Mouse (Mus musculus) limb, embryonic 14.5 days (tissue): ENCODE results near the gene Vstm2a. TPM values are rescaled to one million over a fixed set of nuclear protein-coding genes. Genes with fewer than 3 reads are reported as not detected.

Source experiments
- ATAC-seq: fragments of 200-750 bp; cut with Nextera tagmentation; 2 replicates; pipeline ENCODE4 v1.8.0; 2017; ENCODE audit warnings: low read depth, moderate number of reproducible peaks, moderate TSS enrichment; ENCODE audit not compliant: low FRiP score
- DNase-seq: peaks from one replicate; pipeline ENCODE4 v3.0.0-alpha.2; 2015; ENCODE audit warnings: low spot score
- H3K27ac ChIP-seq: fragments of 300-500 bp; sonication (generic); replicated peaks from 2 replicates; pipeline ENCODE4 v1.5.1; 2014; ENCODE audit warnings: low read depth, mild to moderate bottlenecking, low read length, moderate library complexity, mixed read lengths
- H3K27me3 ChIP-seq: fragments of 300-500 bp; sonication (generic); 2 replicates; pipeline ENCODE4 v1.6.1; 2014; ENCODE audit warnings: low read length, mixed read lengths; ENCODE audit not compliant: control insufficient read depth, insufficient read depth
- H3K36me3 ChIP-seq: fragments of 300-500 bp; sonication (generic); 2 replicates; pipeline ENCODE4 v1.6.1; 2014; ENCODE audit warnings: mild to moderate bottlenecking, low read length, moderate library complexity, mixed read lengths; ENCODE audit not compliant: control insufficient read depth, insufficient read depth
- H3K4me1 ChIP-seq: fragments of 300-500 bp; sonication (generic); 2 replicates; pipeline ENCODE4 v1.6.1; 2014; ENCODE audit warnings: antibody characterized with exemption, low read length, mixed read lengths; ENCODE audit not compliant: control insufficient read depth, insufficient read depth
- H3K4me2 ChIP-seq: fragments of 300-500 bp; sonication (generic); replicated peaks from 2 replicates; pipeline ENCODE4 v1.6.1; 2014; ENCODE audit warnings: low read depth, mild to moderate bottlenecking, low read length, moderate library complexity; ENCODE audit not compliant: severe bottlenecking
- H3K4me3 ChIP-seq: fragments of 300-500 bp; sonication (generic); replicated peaks from 2 replicates; pipeline ENCODE4 v1.5.1; 2014; ENCODE audit warnings: low read length
- H3K9ac ChIP-seq: fragments of 300-500 bp; sonication (generic); 2 replicates; pipeline ENCODE4 v1.6.1; 2014; ENCODE audit warnings: mild to moderate bottlenecking, low read depth, low read length, moderate library complexity; ENCODE audit not compliant: severe bottlenecking
- H3K9me3 ChIP-seq: fragments of 300-500 bp; sonication (generic); 2 replicates; pipeline ENCODE4 v1.6.1; 2016; ENCODE audit warnings: low read length; ENCODE audit not compliant: control insufficient read depth
- POLR2A ChIP-seq: fragments of 200-500 bp; IDR thresholded peaks from 2 replicates; pipeline ENCODE4 v1.8.0; 2012; ENCODE audit warnings: inconsistent platforms, mild to moderate bottlenecking, moderate library complexity, borderline replicate concordance; ENCODE audit not compliant: insufficient read depth, insufficient read length; ENCODE audit errors: extremely low read depth
- WGBS: fragments of 180-500 bp; shearing (Covaris S2); extraction: QIAGEN DNeasy Blood & Tissue Kit; methylation state at CpG from one replicate; pipeline ENCODE4 v1.1.7; 2014; 5-methylcytosine and 5-hydroxymethylcytosine counted together
- polyA plus RNA-seq, 2 experiments: library from polyadenylated mRNA; depleted of rRNA in 1 of 2; stranded (reverse) in 1 of 2; unstranded in 1 of 2; fragments of >200 nt; fragmentation: Nextera tagmentation in 1 of 2; extraction: Ambion mirVana in 1 of 2; gene quantifications; 2 replicates each; pipeline versions ENCODE4 v1.2.1 to v1.2.3; 2012 to 2014

Vstm2a gene
- polyA plus RNA-seq, 2 experiments, result 3.1 to 3.6 TPM

DNA sequence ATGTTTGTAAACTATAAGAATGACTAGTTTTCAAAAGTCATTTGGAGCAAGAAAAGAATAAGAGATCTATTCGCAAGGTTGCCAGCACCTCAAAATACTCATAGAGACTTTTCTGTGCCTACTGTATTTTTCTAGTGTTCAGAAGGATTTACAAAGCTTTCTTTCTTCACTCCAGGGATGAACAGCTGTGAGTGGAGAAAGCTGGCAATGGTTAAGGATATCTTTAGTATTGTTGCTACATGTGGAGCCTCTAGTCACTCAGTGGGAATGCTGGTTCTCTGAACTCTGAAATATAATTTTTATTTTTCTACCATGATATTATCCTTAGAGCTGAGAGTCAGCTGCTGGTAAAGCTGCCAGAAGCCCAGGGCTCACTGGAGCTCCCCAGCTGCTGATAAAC is 10.9 kb downstream of the Vstm2a start:
- Histone ChIP-seq H3K27me3 (no peaks in the 10 kb centered on the region), H3K4me2 (no peak overlapping the region), H3K36me3 (no peaks in the 10 kb centered on the region), H3K9ac (no peak overlapping the region), H3K4me3 (no peak overlapping the region), H3K9me3 (no peaks in the 10 kb centered on the region), H3K4me1 (no peaks in the 10 kb centered on the region), H3K27ac (no peak overlapping the region)
- WGBS, result 90% methylated on average over 1 of the region's 1 CpGs
- no peak for TF ChIP-seq POLR2A
- ATAC-seq (no peak), DNase-seq (peak; percentile 42)

DNA sequence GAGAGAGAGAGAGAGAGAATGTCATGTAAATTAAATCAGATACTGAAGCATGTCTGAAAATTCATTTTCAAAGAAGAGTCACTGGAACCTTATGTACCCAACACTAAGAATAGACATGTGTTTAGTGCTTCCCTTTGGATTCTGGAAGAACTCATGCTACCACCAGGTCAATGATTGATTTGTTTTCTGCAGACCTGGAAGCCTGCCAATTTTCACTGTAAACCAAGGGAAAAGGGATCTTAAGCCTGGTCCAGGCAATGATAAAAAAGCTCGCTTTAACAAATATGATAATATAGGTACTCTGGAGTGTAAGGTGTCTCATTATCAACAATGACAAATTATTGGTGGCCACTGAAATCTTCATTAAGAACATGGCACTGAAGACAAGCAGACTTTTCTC is 32.9 kb downstream of the Vstm2a start:
- TF ChIP-seq POLR2A, result no peak
- H3K4me3 ChIP-seq, result no peak overlapping the region

DNA sequence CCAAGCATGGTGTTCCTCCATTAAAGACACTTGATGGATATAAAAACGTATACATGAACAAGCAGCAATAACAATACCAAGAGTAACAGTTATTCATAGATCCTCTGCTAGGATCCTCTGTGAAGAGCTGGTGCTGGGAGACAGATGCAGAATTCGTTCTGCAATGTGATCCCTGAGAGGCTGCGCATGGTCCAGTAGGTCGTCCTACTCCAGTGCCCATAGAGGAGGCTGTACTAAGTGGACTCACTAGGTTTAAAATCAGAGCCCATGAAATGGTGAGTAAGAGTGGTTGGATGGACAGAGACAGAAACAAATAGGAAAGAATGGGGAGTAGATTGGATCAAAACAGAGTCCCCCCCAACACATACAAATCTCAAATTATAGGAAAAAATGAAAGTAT is 35.4 kb downstream of the Vstm2a start:
- Histone ChIP-seq H3K27me3 (no peaks in the 10 kb centered on the region), H3K4me1 (no peaks in the 10 kb centered on the region), H3K36me3 (no peaks in the 10 kb centered on the region), H3K4me3 (no peak overlapping the region), H3K27ac (no peak overlapping the region), H3K9ac (no peak overlapping the region), H3K9me3 (no peaks in the 10 kb centered on the region), H3K4me2 (no peak overlapping the region)
- no peak for ATAC-seq
- no peak for TF ChIP-seq POLR2A
- WGBS, result 72% methylated on average over 4 of the region's 4 CpGs
- DNase-seq, result no peak

More for the DNA sequence above, 32.9 kb downstream of the Vstm2a start:
- H3K4me1 ChIP-seq, result no peaks in the 10 kb centered on the region
- no peaks in the 10 kb centered on the region for H3K27me3 ChIP-seq
- no peak overlapping the region for H3K9ac ChIP-seq
- H3K9me3 ChIP-seq, result no peaks in the 10 kb centered on the region
- H3K36me3 ChIP-seq, result no peaks in the 10 kb centered on the region
- H3K27ac ChIP-seq, result no peak overlapping the region
- DNase-seq (no peak), ATAC-seq (no peak)
- no peak overlapping the region for H3K4me2 ChIP-seq
- 71% methylated on average over 1 of the region's 1 CpGs for WGBS

DNA sequence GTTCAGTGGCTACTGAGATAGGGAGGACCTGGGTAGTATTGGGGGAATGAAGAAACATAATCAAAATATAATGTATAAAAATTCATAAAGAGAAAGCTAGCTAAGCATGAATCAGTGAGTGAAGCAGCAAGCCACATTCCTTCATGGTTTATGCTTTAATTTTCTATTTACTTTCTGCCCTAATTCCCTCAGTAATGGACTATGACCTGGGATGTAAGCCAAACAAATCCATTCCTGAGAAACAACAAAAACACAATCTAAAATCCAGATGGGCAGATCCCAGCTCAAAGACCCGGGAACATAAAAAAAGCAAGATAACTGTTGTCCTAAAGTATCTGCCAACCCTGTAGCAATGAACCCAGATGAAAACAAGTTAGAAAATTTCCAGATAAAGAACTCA is 39.0 kb downstream of the Vstm2a start:
- no peak overlapping the region for H3K27ac ChIP-seq
- no peaks in the 10 kb centered on the region for H3K27me3 ChIP-seq
- H3K36me3 ChIP-seq, result no peaks in the 10 kb centered on the region
- WGBS, result 71% methylated on average over 1 of the region's 1 CpGs
- no peak overlapping the region for H3K4me2 ChIP-seq
- H3K4me1 ChIP-seq, result no peaks in the 10 kb centered on the region
- ATAC-seq, result no peak
- DNase-seq, result no peak
- no peak overlapping the region for H3K9ac ChIP-seq
- TF ChIP-seq POLR2A, result no peak
- no peaks in the 10 kb centered on the region for H3K9me3 ChIP-seq
- no peak overlapping the region for H3K4me3 ChIP-seq

DNA sequence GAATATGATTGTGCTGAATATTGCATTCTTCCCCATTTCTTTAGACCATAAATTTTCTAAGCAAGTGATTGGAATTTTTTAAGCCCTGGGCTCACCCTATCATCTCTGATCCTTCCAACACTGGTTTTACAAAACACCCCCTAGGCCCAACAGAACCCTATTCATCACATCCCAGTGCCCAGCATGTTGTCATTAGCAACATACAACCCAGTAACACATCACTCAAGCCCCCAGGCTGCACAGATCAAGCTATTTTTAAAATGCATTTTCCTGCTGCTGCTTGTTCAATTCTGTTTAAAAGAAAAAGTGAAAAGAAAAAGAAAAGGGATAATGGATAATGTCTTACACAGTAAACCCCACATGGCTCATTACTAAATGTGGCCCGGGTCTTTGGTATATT is 42.0 kb downstream of the Vstm2a start:
- Histone ChIP-seq H3K36me3 (no peaks in the 10 kb centered on the region), H3K4me3 (no peak overlapping the region), H3K4me2 (no peak overlapping the region), H3K4me1 (no peaks in the 10 kb centered on the region), H3K9ac (no peak overlapping the region), H3K9me3 (no peaks in the 10 kb centered on the region), H3K27me3 (no peaks in the 10 kb centered on the region), H3K27ac (no peak overlapping the region)
- WGBS, result 65% methylated on average over 1 of the region's 1 CpGs
- ATAC-seq (no peak), DNase-seq (no peak)
- no peak for TF ChIP-seq POLR2A

DNA sequence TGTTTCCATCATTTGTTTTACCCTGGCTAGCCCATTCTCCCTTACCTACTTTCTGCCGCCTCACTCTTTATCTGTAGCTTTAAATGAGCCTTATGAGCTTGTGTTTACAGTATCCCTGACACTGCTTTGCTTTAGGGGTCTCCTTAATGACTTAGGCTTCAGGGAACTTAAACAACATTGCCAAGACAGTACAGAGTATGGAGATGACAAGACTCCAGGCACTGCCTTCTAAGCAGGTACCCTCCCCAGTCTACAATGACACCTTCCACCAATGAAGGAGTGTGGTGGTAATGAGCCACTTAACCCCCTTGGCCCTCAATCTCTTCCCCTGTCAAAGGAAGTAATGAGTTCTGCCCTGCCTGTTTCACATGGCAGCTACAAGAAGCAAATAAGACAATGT is 42.4 kb downstream of the Vstm2a start:
- Histone ChIP-seq H3K9ac (no peak overlapping the region), H3K36me3 (no peaks in the 10 kb centered on the region), H3K9me3 (no peaks in the 10 kb centered on the region), H3K4me3 (no peak overlapping the region), H3K27ac (no peak overlapping the region), H3K4me2 (no peak overlapping the region), H3K27me3 (no peaks in the 10 kb centered on the region), H3K4me1 (no peaks in the 10 kb centered on the region)
- ATAC-seq (no peak), DNase-seq (no peak)
- 44% methylated on average over 1 of the region's 1 CpGs for WGBS
- TF ChIP-seq POLR2A, result no peak
